Mouse (Mus musculus) G1E (cell line): ENCODE measurements around the gene Ccdc141. TPM values are rescaled to one million over a fixed set of nuclear protein-coding genes. Genes with fewer than 3 reads are reported as not detected.

Experiments
- ATAC-seq: 2 replicates; pipeline ENCODE4 v1.8.0; 2016; ENCODE audit warnings: mild to moderate bottlenecking; ENCODE audit not compliant: insufficient number of reproducible peaks, poor library complexity, low FRiP score, severe bottlenecking; ENCODE audit errors: extremely low read depth
- DNase-seq: peaks from one replicate; pipeline ENCODE4 v3.0.0; 2012; ENCODE audit warnings: low spot score
- H3K27me3 ChIP-seq: 2 replicates; pipeline ENCODE4 v1.6.1; 2012; ENCODE audit warnings: mild to moderate bottlenecking, low read length, inconsistent platforms; ENCODE audit not compliant: insufficient read depth
- H3K36me3 ChIP-seq: replicated peaks from 2 replicates; pipeline ENCODE3; 2012; ENCODE audit warnings: mild to moderate bottlenecking, inconsistent platforms
- H3K4me1 ChIP-seq: 2 replicates; pipeline ENCODE4 v1.6.1; 2012; ENCODE audit warnings: low read depth, low read length, inconsistent platforms, mixed read lengths; ENCODE audit not compliant: insufficient read depth
- H3K4me3 ChIP-seq: 2 replicates; pipeline ENCODE4 v1.5.1; 2012; ENCODE audit warnings: low read depth, mild to moderate bottlenecking, inconsistent platforms, low read length, moderate library complexity, mixed read lengths
- H3K9me3 ChIP-seq: replicated peaks from 2 replicates; pipeline ENCODE4 v1.6.1; 2012; ENCODE audit warnings: inconsistent platforms
- CTCF ChIP-seq: IDR thresholded peaks from 2 replicates; pipeline ENCODE4 v1.5.1; 2012; ENCODE audit warnings: low read depth, low read length, inconsistent platforms, mixed read lengths
- GATA1 ChIP-seq: IDR thresholded peaks from 2 replicates; pipeline ENCODE4 v1.6.1; 2012; ENCODE audit warnings: borderline replicate concordance, low read length, inconsistent platforms, mixed read lengths
- GATA2 ChIP-seq: IDR thresholded peaks from 2 replicates; pipeline ENCODE4 v1.6.1; 2012; ENCODE audit warnings: low read depth, low read length, inconsistent platforms, borderline replicate concordance
- POLR2AphosphoS5 ChIP-seq: IDR thresholded peaks from 2 replicates; pipeline ENCODE4 v1.6.1; 2012; ENCODE audit warnings: low read depth, low read length, inconsistent platforms; ENCODE audit not compliant: insufficient replicate concordance
- TAL1 ChIP-seq: conservative IDR thresholded peaks from 2 replicates; pipeline ENCODE4 v1.6.1; 2012; ENCODE audit warnings: low read depth, low read length, inconsistent platforms, mixed read lengths
- polyA plus RNA-seq: library from polyadenylated mRNA; stranded (reverse); fragments of >175 nt; gene quantifications from 2 replicates; pipeline ENCODE4 v1.2.3, GENCODE M21; 2012
- total RNA-seq, 2 experiments: library from RNA; stranded (forward) in 1 of 2; stranded (reverse) in 1 of 2; fragments of 200-1000 nt in 1 of 2; fragments of >200 nt in 1 of 2; fragmentation: Nextera tagmentation in 1 of 2; gene quantifications; 2 replicates each; pipeline ENCODE4 v1.2.3; 2014 to 2017

The Ccdc141 gene
- total and polyA plus RNA-seq, 3 experiments, result 0.11 TPM; not detected in 2

GRCm38 (mm10) chr2:77148215-77148614 lies 22.2 kb downstream of the Ccdc141 start:
- ATAC-seq (no peak), DNase-seq (no peak)
- TF ChIP-seq POLR2AphosphoS5 (no peak), GATA1 (no peak), GATA2 (no peak), TAL1 (no peak), CTCF (no peak)
- Histone ChIP-seq H3K27me3 (no peaks in the 10 kb centered on the region), H3K4me1 (no peaks in the 10 kb centered on the region), H3K9me3 (peaks cover 23% of the 10 kb centered on the region), H3K36me3 (no peaks in the 10 kb centered on the region), H3K4me3 (no peak overlapping the region)

- TF ChIP-seq GATA1 (no peak), TAL1 (no peak), CTCF (no peak), GATA2 (no peak)
- Histone ChIP-seq H3K4me1 (no peaks in the 10 kb centered on the region), H3K9me3 (peaks cover 26% of the 10 kb centered on the region), H3K4me3 (no peak overlapping the region), H3K36me3 (no peaks in the 10 kb centered on the region), H3K27me3 (no peaks in the 10 kb centered on the region)
- DNase-seq (no peak), ATAC-seq (no peak)
Measured at GRCm38 (mm10) chr2:77146968-77147367, 23.5 kb downstream of the Ccdc141 start.

- Histone ChIP-seq H3K9me3 (peaks cover 29% of the 10 kb centered on the region), H3K4me3 (no peak overlapping the region), H3K36me3 (no peaks in the 10 kb centered on the region), H3K4me1 (no peaks in the 10 kb centered on the region), H3K27me3 (no peaks in the 10 kb centered on the region)
- ATAC-seq (no peak), DNase-seq (no peak)
- TF ChIP-seq TAL1, result no peak
- no peak for TF ChIP-seq POLR2AphosphoS5
- TF ChIP-seq CTCF, result no peak
- no peak for TF ChIP-seq GATA2
- TF ChIP-seq GATA1, result no peak
Measured at GRCm38 (mm10) chr2:77146291-77146690, 24.1 kb downstream of the Ccdc141 start.

GRCm38 (mm10) chr2:77143536-77143935 lies 26.9 kb downstream of the Ccdc141 start:
- no peak overlapping the region for H3K4me3 ChIP-seq
- no peak for TF ChIP-seq POLR2AphosphoS5
- TF ChIP-seq TAL1, result no peak
- TF ChIP-seq CTCF, result no peak
- ATAC-seq, result no peak
- peaks cover 27% of the 10 kb centered on the region for H3K9me3 ChIP-seq
- no peaks in the 10 kb centered on the region for H3K4me1 ChIP-seq
- no peaks in the 10 kb centered on the region for H3K27me3 ChIP-seq
- DNase-seq, result no peak
- no peaks in the 10 kb centered on the region for H3K36me3 ChIP-seq

- H3K4me3 ChIP-seq, result no peak overlapping the region
- H3K9me3 ChIP-seq, result peaks cover 28% of the 10 kb centered on the region
- no peak for ATAC-seq
- H3K4me1 ChIP-seq, result no peaks in the 10 kb centered on the region
- TF ChIP-seq POLR2AphosphoS5 (no peak), TAL1 (no peak), GATA1 (no peak), GATA2 (no peak), CTCF (no peak)
- no peaks in the 10 kb centered on the region for H3K27me3 ChIP-seq
- no peak for DNase-seq
- no peaks in the 10 kb centered on the region for H3K36me3 ChIP-seq
Measured at GRCm38 (mm10) chr2:77138879-77139278, 31.6 kb downstream of the Ccdc141 start.

GRCm38 (mm10) chr2:77134906-77135305 lies 35.5 kb downstream of the Ccdc141 start:
- no peaks in the 10 kb centered on the region for H3K36me3 ChIP-seq
- H3K9me3 ChIP-seq, result peaks cover 29% of the 10 kb centered on the region
- DNase-seq (no peak), ATAC-seq (no peak)
- H3K27me3 ChIP-seq, result no peaks in the 10 kb centered on the region
- no peak overlapping the region for H3K4me3 ChIP-seq
- TF ChIP-seq GATA1 (no peak), POLR2AphosphoS5 (no peak), TAL1 (no peak), CTCF (no peak), GATA2 (no peak)
- no peaks in the 10 kb centered on the region for H3K4me1 ChIP-seq

- H3K4me3 ChIP-seq, result no peak overlapping the region
- H3K36me3 ChIP-seq, result no peaks in the 10 kb centered on the region
- TF ChIP-seq TAL1 (no peak), GATA1 (no peak), GATA2 (no peak), CTCF (no peak), POLR2AphosphoS5 (no peak)
Measured at GRCm38 (mm10) chr2:77133407-77133806, 37.0 kb downstream of the Ccdc141 start.

More at GRCm38 (mm10) chr2:77133407-77133806, 37.0 kb downstream of the Ccdc141 start:
- Histone ChIP-seq H3K9me3 (peaks cover 21% of the 10 kb centered on the region), H3K27me3 (no peaks in the 10 kb centered on the region), H3K4me1 (no peaks in the 10 kb centered on the region)
- ATAC-seq (no peak), DNase-seq (no peak)
